Comparison of ENCODE assay signal across 15 mouse cellular contexts in the genomic region with DNA sequence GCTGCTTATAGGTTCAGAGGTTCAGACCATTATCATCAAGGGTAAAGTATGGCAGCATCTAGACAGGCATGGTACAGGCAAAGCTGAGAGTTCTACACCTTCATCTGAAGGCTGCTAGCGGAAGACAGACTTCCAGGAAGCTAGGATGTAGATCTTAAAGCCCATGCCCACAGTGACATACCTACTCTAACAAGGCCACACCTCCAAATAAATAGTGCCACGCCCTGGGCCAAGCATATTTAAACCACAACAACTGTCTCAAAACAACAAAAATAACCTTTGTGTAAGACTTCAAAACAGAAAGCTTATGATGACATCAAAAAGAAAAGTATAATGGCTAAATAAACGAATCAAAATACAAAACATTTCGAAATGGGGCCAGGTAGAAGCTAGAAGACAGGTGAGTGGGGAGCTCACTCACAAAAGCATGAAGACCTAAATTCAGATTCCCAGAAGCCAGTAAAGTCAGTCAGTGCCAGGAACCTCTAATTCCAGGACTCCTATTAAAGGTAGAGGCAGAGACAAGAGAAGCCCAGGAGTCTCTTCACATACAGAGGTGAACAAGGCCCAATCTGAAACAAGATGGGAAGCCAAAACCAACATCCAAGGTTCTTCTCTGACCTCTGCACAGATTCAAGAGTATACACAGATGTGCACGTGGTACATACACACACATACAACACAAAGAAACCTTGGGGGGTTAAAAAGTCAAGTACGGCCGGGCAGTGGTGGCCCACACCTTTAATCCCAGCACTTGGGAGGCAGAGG. TPM values are rescaled to one million over a fixed set of nuclear protein-coding genes. Genes with fewer than 3 reads are reported as not detected.
"Had no signal": no experiment of that assay in that cellular context is flagged by ENCODE, and none has a peak within 500 bp of the region (broad histone marks: within the 10 kb centered on the region; RNA-seq: fewer than 3 reads in every experiment).

No protein-coding gene starts in this region.

- H3K4me3 ChIP-seq: limb, embryonic 13.5 days; midbrain, embryonic 12.5 days had no signal

- H3K27me3 ChIP-seq: limb, embryonic 13.5 days; midbrain, embryonic 12.5 days had no signal

- H3K9me3 ChIP-seq: limb, embryonic 13.5 days; midbrain, embryonic 12.5 days had no signal

- H3K4me1 ChIP-seq: limb, embryonic 13.5 days; midbrain, embryonic 12.5 days had no signal

- DNase-seq: kidney, postnatal 14 days; left cerebral cortex, postnatal 4 days; lung, adult 18-20 months; right cerebral cortex, postnatal 14 days; thymus, postnatal 36 days had no signal

- H3K4me2 ChIP-seq: limb, embryonic 13.5 days; midbrain, embryonic 12.5 days had no signal

- H3K9ac ChIP-seq: limb, embryonic 13.5 days; liver, embryonic 14.5 days; midbrain, embryonic 12.5 days had no signal

- H3K27ac ChIP-seq: limb, embryonic 13.5 days; liver, embryonic 14.5 days; midbrain, embryonic 12.5 days had no signal

RNA-seq across cellular contexts. Expression of gene Zbed6, which starts 10.2 kb away (rescaled TPM):
- polyA plus RNA-seq: kidney, embryonic 14.5 days; limb, embryonic 13.5 days; lung, embryonic 16.5 days; midbrain, embryonic 12.5 days; neural tube, embryonic 14.5 days; stomach, embryonic 16.5 days had no signal

RNA-seq across cellular contexts. Expression of gene Lax1, which starts 39.4 kb away (rescaled TPM):
- total RNA-seq: layer of hippocampus, adult 8-10 months; layer of hippocampus, postnatal 14 days; midbrain, postnatal 0 days had no signal
- polyA plus RNA-seq: midbrain, postnatal 0 days had no signal
